Mouse (Mus musculus) thymus, adult 2 months (tissue): Measurements from ENCODE around the gene Krt36. TPM values are rescaled to one million over a fixed set of nuclear protein-coding genes. Genes with fewer than 3 reads are reported as not detected.

Source experiments
- DNase-seq: peaks from one replicate; pipeline ENCODE4 v3.0.0; 2021
- H3K27ac ChIP-seq: fragments of 200-500 bp; 2 replicates; pipeline ENCODE4 v1.5.1; 2012; ENCODE audit warnings: low read length, control low read depth; ENCODE audit not compliant: control insufficient read depth, insufficient read depth
- H3K27me3 ChIP-seq: fragments of 200-500 bp; 2 replicates; pipeline ENCODE4 v1.6.1; 2012; ENCODE audit warnings: mild to moderate bottlenecking, low read length, moderate library complexity, mixed read lengths; ENCODE audit not compliant: control insufficient read depth, insufficient read depth
- H3K36me3 ChIP-seq: fragments of 200-500 bp; 2 replicates; pipeline ENCODE4 v1.6.1; 2012; ENCODE audit warnings: mild to moderate bottlenecking, low read length, moderate library complexity; ENCODE audit not compliant: control insufficient read depth, insufficient read depth
- H3K4me1 ChIP-seq: fragments of 200-500 bp; replicated peaks from 2 replicates; pipeline ENCODE4 v1.6.1; 2012; ENCODE audit warnings: low read length; ENCODE audit not compliant: control insufficient read depth, insufficient read depth
- H3K4me3 ChIP-seq: fragments of 200-500 bp; 2 replicates; pipeline ENCODE4 v1.5.1; 2012; ENCODE audit warnings: mild to moderate bottlenecking, low read length, control low read depth, moderate library complexity; ENCODE audit not compliant: control insufficient read depth, insufficient read depth
- CTCF ChIP-seq: fragments of 200-500 bp; IDR thresholded peaks from 2 replicates; pipeline ENCODE4 v1.5.1; 2012; ENCODE audit warnings: mild to moderate bottlenecking, control low read depth, low read length, moderate library complexity, borderline replicate concordance; ENCODE audit not compliant: control insufficient read depth, poor library complexity, insufficient read depth; ENCODE audit errors: extremely low read depth
- POLR2A ChIP-seq: fragments of 200-500 bp; IDR thresholded peaks from 2 replicates; pipeline ENCODE4 v1.6.1; 2012; ENCODE audit warnings: mild to moderate bottlenecking, low read length, control low read depth, moderate library complexity; ENCODE audit not compliant: control insufficient read depth, poor library complexity, insufficient read depth; ENCODE audit errors: extremely low read depth
- WGBS: fragments of 180-500 bp; shearing (Covaris S2); methylation state at CpG from one replicate; pipeline ENCODE4 v1.1.7; 2018; 5-methylcytosine and 5-hydroxymethylcytosine counted together
- polyA plus RNA-seq: library from polyadenylated mRNA; depleted of rRNA; stranded (reverse); fragments of >200 nt; gene quantifications from 2 replicates; pipeline ENCODE4 v1.2.3, GENCODE M21; 2012

Gene Krt36
- polyA plus RNA-seq, 1 experiment, result 0.90 TPM

DNA sequence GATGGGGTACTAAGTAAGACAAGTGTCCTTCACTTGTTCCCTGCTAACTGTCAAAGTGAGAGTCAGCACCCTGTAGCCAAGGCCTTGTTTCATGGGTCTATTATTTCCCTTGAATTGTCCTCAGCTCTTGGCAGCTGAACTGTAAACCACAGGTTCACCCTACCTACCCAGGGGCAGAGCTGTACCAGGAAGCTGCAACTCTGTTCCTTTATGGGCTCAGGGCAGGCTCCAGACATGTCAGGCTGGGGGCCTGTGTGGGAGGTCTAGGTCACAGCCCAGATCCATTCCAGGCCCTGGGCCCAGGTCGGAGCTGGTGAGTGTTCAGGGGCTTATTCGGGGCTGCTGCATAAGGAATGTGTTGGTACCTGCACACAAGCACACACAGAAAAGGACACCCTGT is 34.0 kb upstream of the Krt36 start:
- TF ChIP-seq CTCF (no peak), POLR2A (no peak)
- Histone ChIP-seq H3K27me3 (no peaks in the 10 kb centered on the region; the same call in 1 of the 2 replicates), H3K27ac (no peak overlapping the region), H3K4me1 (no peaks in the 10 kb centered on the region), H3K4me3 (no peak overlapping the region), H3K36me3 (no peaks in the 10 kb centered on the region)
- WGBS, result 79% methylated on average over 2 of the region's 2 CpGs
- no peak for DNase-seq

GRCm38 (mm10) chr11:100138809-100139208 is 33.4 kb upstream of the Krt36 start:
- no peaks in the 10 kb centered on the region; the same call in 1 of the 2 replicates for H3K27me3 ChIP-seq
- no peak overlapping the region for H3K4me3 ChIP-seq
- TF ChIP-seq CTCF, result no peak
- no peak for TF ChIP-seq POLR2A
- no peak for DNase-seq
- no peak overlapping the region for H3K27ac ChIP-seq
- no peaks in the 10 kb centered on the region for H3K36me3 ChIP-seq
- 82% methylated on average over 7 of the region's 7 CpGs for WGBS
- no peaks in the 10 kb centered on the region for H3K4me1 ChIP-seq

- WGBS, result 77% methylated on average over 5 of the region's 5 CpGs
- no peak overlapping the region for H3K27ac ChIP-seq
These were observed 32.3 kb upstream of the Krt36 start for GRCm38 (mm10) chr11:100137693-100138092.

DNA sequence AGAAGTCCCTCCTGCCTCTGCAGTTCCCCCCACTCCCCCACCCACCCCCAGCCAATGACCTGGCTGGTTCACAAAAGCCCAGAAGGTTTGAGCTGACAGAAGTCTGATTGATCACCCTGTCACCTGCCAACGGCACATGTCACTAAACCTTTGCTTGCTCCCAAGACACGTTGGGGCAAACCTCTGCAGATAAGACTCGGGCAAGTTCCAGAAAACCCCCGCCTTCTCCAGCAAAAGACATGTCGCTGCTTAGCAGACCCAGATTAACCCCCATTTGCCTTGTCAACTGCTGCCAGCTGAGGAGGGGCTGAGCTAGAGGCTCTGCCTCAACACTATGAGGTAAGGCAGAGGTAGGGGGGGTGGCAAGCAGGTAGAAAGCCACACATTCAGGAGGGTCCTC is 31.1 kb upstream of the Krt36 start:
- DNase-seq, result no peak

More at GRCm38 (mm10) chr11:100137693-100138092, 32.3 kb upstream of the Krt36 start:
- no peak overlapping the region for H3K4me3 ChIP-seq
- H3K27me3 ChIP-seq, result no peaks in the 10 kb centered on the region; the same call in 1 of the 2 replicates
- H3K4me1 ChIP-seq, result no peaks in the 10 kb centered on the region
- TF ChIP-seq POLR2A, result no peak
- no peak for TF ChIP-seq CTCF
- no peak for DNase-seq
- H3K36me3 ChIP-seq, result no peaks in the 10 kb centered on the region

GRCm38 (mm10) chr11:100135731-100136130 is 30.3 kb upstream of the Krt36 start, which contains the start of gene Krt15:
Krt15 (minus strand) TSS chr11:100135928.
- Histone ChIP-seq H3K4me3 (no peak within 1 kb of the TSS), H3K36me3 (no peaks in the 10 kb centered on the region), H3K27me3 (no peaks in the 10 kb centered on the region), H3K4me1 (no peaks in the 10 kb centered on the region), H3K27ac (no peak within 1 kb of the TSS)
- DNase-seq, result no peak
- TF ChIP-seq CTCF (no peak), POLR2A (no peak)
- WGBS, result 76% methylated on average over 7 of the region's 7 CpGs

More for the DNA sequence above, 31.1 kb upstream of the Krt36 start:
- no peaks in the 10 kb centered on the region for H3K36me3 ChIP-seq
- 39% methylated on average over 5 of the region's 5 CpGs for WGBS
- H3K4me1 ChIP-seq, result no peaks in the 10 kb centered on the region
- no peak overlapping the region for H3K4me3 ChIP-seq
- TF ChIP-seq CTCF (no peak), POLR2A (no peak)
- no peak overlapping the region for H3K27ac ChIP-seq
- no peaks in the 10 kb centered on the region; the same call in 1 of the 2 replicates for H3K27me3 ChIP-seq

GRCm38 (mm10) chr11:100124901-100125300 is 19.5 kb upstream of the Krt36 start:
- Histone ChIP-seq H3K27ac (no peak overlapping the region), H3K4me3 (no peak overlapping the region), H3K36me3 (no peaks in the 10 kb centered on the region), H3K27me3 (no peaks in the 10 kb centered on the region), H3K4me1 (no peaks in the 10 kb centered on the region)
- no peak for DNase-seq
- WGBS, result 89% methylated on average over 7 of the region's 7 CpGs
- TF ChIP-seq POLR2A (no peak), CTCF (no peak)

GRCm38 (mm10) chr11:100121466-100121865 is 16.0 kb upstream of the Krt36 start, which contains the start of gene Krt13:
Krt13 (minus strand) TSS chr11:100121566.
- Histone ChIP-seq H3K4me1 (no peaks in the 10 kb centered on the region), H3K27ac (no peak within 1 kb of the TSS), H3K27me3 (no peaks in the 10 kb centered on the region), H3K4me3 (no peak within 1 kb of the TSS), H3K36me3 (no peaks in the 10 kb centered on the region)
- TF ChIP-seq POLR2A, result no peak
- TF ChIP-seq CTCF, result no peak
- no peak for DNase-seq
- WGBS, result 70% methylated on average over 3 of the region's 3 CpGs
